Mouse (Mus musculus) frontal cortex, adult (tissue): ENCODE measurements around the gene Pear1.
A peak's percentile ranks its signal among the peaks of the same experiment; 100 is the strongest.

Experiments
- ATAC-seq: cut with Nextera tagmentation; 2 replicates; pipeline ENCODE4 v1.9.2; 2017; ENCODE audit warnings: mild to moderate bottlenecking, moderate library complexity, mixed read lengths; ENCODE audit not compliant: low TSS enrichment

The Pear1 gene

GRCm38 (mm10) chr3:87765091-87765490 lies 59.0 kb downstream of the Pear1 start:
- no peak for ATAC-seq

GRCm38 (mm10) chr3:87764506-87764905 lies 59.6 kb downstream of the Pear1 start:
- ATAC-seq: peak; percentile 5; the same call in 1 of the 2 replicates

DNA sequence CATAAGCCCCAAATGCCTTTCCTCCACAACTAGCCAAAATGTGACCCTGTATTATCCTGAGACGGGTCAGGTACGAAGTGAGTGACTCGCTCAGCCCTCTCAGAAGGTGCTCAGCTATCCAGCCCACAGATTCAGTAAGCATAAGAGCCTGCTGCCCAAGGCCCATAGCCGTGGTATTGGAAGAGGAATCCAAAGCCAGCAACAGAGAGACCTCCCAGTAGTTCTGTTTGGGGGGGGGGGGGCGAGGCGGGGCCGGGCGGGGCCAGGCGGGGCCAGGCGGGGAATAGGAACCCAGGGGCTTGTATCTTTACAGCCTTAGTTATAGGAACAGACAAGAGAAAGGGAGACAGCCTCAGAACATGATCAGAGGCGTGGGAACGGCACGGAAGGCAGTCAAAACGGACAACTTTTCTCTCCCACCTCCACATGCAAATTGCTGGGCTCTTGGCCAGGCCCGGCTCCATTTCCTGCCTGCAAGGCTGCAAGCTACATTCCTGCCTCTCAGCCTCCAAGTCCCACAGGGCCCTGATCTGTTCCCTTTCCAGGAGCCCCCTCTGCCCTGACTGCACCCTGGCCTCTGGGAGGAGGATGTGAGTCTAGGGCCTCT lies 60.3 kb downstream of the Pear1 start:
- ATAC-seq: peak; percentile 90

GRCm38 (mm10) chr3:87763202-87763601 lies 60.9 kb downstream of the Pear1 start:
- ATAC-seq: no peak

DNA sequence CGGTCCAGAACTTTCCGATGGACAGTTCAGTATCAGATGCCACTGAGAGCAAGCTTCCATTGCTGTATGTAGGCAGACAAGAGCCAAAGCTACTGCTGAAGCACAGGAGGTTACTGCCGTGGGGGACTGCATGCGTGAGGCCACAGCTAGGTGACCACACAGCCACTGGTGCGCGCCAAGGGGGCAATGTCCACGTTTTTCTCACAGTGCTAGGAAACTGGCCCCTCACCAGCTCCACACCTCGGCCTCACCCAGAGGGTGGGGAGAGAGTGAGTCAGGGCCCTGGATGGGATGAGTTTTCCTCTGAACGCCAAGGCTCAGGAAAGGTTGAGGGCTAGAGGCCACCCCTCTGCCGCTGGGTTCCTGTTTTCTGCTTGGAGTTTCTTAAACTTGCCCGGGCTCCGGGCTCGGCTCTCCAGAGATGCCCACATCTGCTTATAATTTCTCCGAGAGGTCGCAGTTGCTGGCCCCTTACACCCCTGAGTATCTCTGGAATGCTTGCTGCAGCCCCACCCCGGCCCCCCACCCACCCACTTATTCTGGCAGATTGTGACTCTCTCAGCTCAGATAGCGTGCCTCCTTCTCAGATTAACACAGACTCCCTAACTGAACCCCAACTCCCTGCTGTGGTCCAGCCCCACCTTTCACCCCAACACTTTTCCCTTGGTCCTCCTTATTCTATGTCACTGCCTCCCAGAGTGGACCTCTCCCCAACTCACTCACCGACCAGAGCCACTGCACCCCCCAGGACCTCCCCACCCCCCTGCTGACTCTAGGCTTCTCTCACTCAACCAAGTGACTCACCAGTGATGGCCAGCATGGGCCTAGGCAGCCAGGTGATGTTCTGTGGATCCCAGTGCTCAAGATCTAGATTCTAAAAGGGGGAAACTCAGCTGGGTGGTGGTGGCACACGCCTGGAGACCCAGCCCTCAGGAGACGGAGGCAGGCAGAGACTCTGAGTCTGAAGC lies 62.4 kb downstream of the Pear1 start:
- ATAC-seq: no peak

- no peak for ATAC-seq
These were observed 65.5 kb downstream of the Pear1 start for GRCm38 (mm10) chr3:87758641-87759040.

GRCm38 (mm10) chr3:87756488-87756887 lies 67.6 kb downstream of the Pear1 start:
- no peak for ATAC-seq

DNA sequence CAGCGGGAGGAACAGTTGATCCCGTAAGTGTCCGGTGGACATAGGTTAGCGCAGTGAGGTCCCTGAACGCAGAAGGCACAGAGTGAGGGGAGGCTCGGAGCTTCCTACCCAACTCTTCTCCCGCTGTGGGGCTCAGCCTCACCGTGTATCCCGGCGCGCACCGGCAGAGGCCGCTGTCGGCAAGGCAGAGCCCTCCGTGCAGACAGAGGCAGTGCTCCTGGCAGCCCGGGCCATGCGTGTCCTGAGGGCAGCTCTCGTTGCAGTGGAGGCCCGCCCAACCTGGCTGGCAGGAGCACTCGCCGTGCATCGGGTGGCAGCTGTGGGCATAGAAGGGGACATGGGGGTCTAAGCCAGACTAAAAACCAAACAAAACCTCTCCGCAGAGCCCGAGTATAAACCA lies 68.1 kb downstream of the Pear1 start:
- ATAC-seq: peak; percentile 99

DNA sequence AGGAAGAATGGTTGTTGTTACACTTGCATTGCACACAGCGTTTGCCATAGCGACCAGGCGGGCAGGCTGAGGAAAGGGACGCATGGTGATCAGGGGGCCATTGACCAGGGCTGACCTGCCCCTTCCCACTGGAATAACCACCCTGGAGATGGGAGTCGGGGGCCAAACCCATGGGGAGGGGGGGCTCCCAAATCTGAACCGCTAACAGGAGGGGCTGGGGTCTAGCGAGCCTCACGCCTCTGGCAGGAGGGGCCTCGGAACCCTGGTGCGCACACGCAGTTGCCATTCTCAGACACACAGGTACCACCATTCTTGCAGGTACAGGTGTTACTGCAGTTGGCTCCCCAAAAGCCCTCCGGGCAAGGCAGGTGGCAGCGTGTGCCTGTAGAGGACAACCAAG lies 70.3 kb downstream of the Pear1 start:
- ATAC-seq: no peak

DNA sequence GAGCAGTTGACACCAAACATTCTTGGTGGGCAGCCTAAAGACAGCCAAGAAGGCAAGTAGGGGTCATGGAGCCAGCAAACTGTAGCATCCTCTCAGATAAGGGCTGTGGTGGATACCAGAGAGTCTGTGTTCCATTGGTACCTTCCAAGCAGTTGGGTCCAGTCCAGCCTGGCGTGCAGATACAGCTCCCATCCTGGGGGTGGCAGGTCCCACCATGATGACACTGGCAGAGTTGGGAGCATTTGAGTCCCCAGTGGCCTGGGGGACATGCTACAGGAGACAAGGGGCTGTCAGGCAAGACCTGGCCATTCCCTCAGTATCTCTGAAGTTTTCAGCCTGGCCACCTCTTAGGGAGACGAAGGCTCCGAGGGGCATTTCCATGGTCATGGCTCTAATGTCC lies 71.5 kb downstream of the Pear1 start:
- no peak for ATAC-seq

GRCm38 (mm10) chr3:87749977-87750376 lies 74.1 kb downstream of the Pear1 start:
- no peak for ATAC-seq

GRCm38 (mm10) chr3:87749036-87749435 lies 75.1 kb downstream of the Pear1 start:
- peak; percentile 89 for ATAC-seq

DNA sequence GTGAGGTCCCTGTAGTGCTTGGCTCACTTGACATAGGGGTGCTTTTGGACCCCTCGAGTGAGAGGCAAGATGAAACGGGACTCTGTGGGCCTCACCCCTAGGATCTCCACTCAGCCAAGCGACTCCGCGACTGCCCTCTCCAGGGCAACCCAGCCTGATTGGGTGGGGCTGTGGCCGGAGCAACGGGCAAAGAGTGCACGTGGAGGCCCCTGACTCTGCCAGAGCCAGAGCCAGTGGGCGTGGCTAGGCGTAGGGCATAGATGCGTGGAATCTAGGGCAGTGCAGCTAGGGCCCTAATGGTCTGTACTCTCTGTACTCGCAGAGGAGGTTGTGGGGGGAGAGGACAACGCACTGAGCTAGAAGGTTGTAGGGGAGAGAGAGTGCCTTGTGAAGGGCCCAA lies 75.7 kb downstream of the Pear1 start, which contains the start of gene Lrrc71:
Lrrc71 (minus strand) TSS at position 195 of the 400 bp plus-strand sequence.
- no peak for ATAC-seq

DNA sequence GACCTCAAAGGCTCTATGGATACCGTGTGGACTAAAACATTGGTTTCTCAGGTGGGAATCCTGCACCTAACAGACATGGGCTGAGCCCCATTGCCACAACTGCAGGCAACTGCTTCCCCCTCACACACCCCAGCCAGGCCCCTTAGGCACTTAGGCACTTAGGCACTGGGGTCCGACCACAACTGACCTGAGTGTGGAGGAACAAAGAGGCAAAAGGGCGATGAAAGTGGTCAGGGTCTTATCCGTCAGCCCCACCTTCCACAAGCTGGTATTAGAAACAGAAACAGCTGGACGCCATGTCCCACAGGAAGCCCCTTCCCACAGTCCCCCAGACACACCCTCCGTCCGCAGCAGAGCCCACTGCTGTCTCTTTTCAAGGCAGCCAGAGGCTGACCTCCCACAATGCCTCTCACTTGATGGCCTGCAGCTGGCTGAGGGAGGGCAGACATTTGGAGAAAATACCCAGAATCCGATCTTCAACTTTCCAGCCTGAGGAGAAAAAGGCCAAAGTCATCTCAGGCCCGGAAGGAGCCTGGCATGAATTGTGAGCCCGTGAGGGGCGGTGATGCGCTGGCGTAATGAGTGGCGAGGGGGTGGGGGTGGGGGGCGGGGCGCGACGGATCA lies 79.0 kb downstream of the Pear1 start:
- ATAC-seq: no peak

DNA sequence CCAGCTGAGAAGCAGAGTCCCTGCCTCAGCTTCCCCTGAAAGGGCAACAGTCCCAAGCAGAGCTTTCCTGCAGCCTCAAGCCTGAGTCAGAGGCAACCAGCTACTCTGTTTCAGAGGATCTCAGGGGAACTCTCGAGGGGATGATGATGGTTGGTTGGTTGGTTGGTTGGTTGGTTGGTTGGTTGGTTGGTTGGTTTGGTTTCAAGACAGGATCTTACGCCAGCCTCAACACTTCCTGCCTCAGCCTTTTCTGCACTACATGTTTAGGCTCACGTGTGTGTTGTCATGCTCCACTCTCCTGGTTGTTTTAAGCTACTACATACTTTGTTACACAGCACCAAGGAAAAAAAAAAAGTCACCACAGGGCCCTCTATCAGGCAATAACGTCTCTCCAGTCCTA lies 80.2 kb downstream of the Pear1 start:
- no peak for ATAC-seq

- no peak for ATAC-seq
These were observed 81.4 kb downstream of the Pear1 start for GRCm38 (mm10) chr3:87742735-87743134.

DNA sequence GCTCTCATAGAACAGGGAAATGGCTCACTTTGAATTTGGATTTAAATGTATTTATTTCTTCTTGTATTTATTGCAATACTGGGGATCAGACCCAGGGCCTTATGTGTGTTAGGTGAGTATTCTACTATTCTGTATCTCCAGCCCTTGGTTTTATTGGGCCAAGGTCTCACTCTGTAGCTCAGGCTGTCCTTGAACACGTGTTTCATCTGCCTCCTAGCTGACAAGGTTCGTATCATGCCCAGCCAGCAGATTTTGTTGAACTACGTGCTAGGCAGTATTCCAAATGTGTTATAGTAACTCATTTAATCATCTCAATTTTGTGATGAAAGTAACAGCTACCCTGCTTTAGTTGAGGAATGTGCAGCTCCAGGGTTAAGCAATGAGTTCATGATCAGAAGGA lies 82.1 kb downstream of the Pear1 start:
- no peak for ATAC-seq

GRCm38 (mm10) chr3:87738906-87739305 lies 85.2 kb downstream of the Pear1 start:
- no peak for ATAC-seq

- ATAC-seq: no peak
These were observed 88.8 kb downstream of the Pear1 start for GRCm38 (mm10) chr3:87735335-87735734.

DNA sequence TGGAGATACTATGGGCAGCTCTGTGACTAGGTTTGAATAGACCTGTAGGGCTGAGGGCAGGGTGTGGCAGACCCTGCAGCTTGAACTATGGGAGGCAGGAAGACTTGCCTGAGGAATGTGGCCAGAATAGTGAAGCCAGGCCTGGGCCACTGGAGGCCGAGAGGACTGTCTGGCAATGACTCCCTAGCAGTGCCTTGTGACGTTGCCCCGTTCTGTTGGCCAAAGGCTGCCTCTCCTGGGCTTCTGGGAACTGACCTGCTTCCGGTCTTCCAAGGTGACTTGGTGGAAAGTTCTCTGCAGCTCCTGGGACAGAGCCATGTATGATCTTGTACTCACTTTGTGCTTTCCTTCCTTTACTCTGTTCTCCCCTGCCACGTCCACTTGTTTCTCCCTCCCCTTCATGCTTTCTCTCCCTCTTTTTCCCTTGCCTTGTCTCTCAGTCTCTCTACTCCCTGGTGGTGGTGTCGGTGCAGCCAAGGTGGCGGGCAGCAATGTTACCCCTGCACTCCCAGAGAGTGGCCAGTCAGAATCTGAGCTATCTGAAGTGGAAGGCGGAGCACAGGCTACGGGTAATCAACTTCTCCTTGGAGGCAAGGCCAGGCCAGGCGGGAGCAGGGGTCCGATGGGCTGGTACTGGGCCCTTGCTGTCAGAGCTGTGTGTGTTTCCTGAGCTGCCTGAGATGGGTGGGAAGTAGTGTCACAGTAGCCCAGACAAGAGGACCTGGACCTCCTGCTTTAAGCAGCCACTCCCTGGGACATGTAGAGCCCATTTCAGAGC lies 89.9 kb downstream of the Pear1 start:
- ATAC-seq: no peak

DNA sequence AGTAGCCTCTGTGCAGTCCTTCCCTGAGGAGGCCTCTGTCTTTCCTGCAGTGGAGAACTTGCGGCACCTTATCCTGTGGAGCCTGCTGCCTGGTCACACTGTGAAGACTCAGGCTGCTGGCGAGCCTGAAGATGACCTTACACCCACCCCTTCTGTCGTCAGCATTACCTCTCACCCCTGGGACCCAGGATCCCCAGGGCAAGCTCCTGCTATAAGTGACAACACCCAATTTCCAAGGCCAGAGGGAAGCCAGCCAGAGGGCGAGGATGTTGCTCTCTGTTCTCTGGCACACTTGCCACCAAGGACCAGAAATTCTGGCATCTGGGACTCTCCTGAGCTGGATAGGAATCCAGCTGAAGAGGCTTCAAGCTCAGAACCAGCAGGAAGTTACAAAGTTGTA lies 91.0 kb downstream of the Pear1 start:
- ATAC-seq: no peak

DNA sequence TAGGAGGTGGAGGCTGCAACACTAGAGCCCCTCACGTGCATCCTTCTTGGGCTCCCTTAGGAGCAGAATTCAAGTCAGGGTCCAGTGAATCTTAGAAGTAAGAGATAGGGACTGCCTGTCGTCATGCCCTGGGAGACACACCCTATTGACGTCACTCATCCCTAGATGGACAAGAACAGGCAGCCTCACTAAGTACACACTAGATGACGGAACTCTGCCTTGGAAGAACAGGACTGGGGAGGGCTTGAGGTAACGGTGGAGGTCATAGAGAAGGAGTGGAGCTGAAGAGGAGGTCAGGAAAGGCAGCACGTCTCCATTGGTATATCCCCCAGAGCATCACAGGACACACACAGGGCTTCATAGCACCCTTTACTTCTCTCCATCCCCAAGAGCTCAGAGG lies 95.4 kb downstream of the Pear1 start:
- ATAC-seq: no peak
